Mouse (Mus musculus): Measurements from ENCODE around the gene Hs6st1.
A peak's percentile ranks its signal among the peaks of the same experiment; 100 is the strongest.

Hs6st1 gene

GRCm38 (mm10) chr1:36064861-36065760 lies 3.1 kb upstream of the Hs6st1 start:
- peak; percentile 92 for DNase-seq (ENCODE audit: low read depth)

DNA sequence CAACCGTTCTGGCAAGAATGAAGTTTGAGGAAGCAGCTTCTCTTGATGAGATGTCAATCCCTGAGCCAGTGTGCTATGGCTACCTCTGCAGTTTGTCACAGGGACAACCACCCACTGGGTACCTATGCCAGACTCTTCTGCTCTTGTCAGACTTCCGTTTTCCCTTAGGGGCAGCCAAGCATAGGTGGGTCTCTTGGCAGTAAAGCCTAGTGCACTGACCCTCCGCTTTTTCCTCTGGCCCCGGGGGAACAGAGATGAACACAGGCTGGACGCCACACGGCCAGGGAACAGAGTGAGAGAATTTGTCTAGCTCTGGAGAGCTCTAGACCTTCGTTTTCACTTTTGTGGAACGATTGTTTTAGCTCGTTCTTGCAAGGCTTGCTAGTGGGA lies 2.4 kb upstream of the Hs6st1 start:
- DNase-seq (ENCODE audit: low read depth): no peak

- DNase-seq (ENCODE audit: low read depth): no peak
These were observed 1.8 kb upstream of the Hs6st1 start for GRCm38 (mm10) chr1:36066216-36066980.

GRCm38 (mm10) chr1:36067201-36067600 lies 999 bp upstream of the Hs6st1 start:
- DNase-seq (ENCODE audit: low read depth): no peak

GRCm38 (mm10) chr1:36067611-36068010 lies 589 bp upstream of the Hs6st1 start:
- no peak for DNase-seq (ENCODE audit: low read depth)

DNA sequence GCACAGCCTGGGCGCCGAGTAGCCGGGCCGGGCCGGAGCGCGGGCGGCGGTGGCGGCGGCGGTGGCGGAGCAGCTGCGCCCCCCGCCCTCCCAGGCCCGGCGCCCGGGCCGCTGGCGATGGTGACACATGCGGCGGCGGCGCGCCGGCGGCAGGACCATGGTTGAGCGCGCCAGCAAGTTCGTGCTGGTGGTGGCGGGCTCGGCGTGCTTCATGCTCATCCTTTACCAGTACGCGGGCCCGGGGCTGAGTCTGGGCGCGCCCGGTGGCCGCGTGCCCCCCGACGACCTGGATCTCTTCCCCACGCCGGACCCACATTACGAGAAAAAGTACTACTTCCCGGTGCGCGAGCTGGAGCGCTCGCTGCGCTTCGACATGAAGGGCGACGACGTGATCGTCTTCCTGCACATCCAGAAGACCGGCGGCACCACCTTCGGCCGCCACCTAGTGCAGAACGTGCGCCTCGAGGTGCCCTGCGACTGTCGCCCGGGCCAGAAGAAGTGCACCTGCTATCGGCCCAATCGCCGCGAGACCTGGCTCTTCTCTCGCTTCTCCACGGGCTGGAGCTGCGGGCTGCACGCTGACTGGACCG lies 426 bp downstream of the Hs6st1 start:
- DNase-seq (ENCODE audit: low read depth): peak; percentile 69

- peak; percentile 66 for DNase-seq (ENCODE audit: low read depth)
These were observed 1.1 kb downstream of the Hs6st1 start for GRCm38 (mm10) chr1:36069291-36069771.

- DNase-seq (ENCODE audit: low read depth): peak; percentile 30
These were observed 2.0 kb downstream of the Hs6st1 start for GRCm38 (mm10) chr1:36070190-36070589.

DNA sequence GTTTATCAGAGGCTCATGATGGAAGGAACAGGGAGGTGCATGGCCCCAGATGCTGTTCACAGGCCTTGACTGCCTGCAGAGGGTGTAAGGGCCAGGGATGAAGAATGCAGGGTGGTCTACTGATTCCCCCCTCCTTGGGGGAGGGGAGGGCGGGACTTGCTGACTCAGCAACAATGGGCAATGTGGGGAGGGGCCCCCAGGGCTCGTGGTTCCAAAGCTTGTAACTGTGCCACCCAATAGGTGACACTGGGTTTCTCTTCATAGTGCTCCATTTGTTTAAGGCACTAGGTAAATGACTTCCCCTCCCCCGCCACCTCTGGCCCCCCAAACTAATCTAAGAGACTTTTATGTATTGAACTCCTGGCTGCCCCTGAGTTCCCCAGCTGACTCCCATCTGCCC lies 2.5 kb downstream of the Hs6st1 start:
- DNase-seq (ENCODE audit: low read depth): no peak

- DNase-seq (ENCODE audit: low read depth): peak; percentile 26
These were observed 3.0 kb downstream of the Hs6st1 start for GRCm38 (mm10) chr1:36071176-36071575.

GRCm38 (mm10) chr1:36071611-36072010 lies 3.4 kb downstream of the Hs6st1 start:
- DNase-seq (ENCODE audit: low read depth): no peak

GRCm38 (mm10) chr1:36072588-36073556 lies 4.7 kb downstream of the Hs6st1 start:
- DNase-seq (ENCODE audit: low read depth): no peak

DNA sequence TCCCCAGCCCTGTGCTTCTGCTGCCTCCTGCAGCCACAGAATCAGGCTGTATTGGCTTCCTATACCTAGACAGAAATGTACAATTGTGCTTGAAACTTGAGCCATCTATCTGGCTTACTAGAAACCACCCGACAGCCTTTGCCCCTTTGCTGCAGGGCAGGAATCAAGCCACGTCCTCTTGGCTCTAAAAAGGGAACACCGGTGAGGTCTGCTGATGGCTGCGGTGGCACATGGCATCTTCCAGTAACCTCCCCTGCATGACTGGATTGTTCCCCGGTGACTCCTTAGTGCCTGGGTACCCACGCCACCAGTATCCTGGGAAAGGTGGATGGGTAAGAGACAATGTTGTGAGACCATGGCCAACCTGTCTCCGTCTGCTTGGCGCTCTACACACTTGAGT lies 5.4 kb downstream of the Hs6st1 start:
- no peak for DNase-seq (ENCODE audit: low read depth)

DNA sequence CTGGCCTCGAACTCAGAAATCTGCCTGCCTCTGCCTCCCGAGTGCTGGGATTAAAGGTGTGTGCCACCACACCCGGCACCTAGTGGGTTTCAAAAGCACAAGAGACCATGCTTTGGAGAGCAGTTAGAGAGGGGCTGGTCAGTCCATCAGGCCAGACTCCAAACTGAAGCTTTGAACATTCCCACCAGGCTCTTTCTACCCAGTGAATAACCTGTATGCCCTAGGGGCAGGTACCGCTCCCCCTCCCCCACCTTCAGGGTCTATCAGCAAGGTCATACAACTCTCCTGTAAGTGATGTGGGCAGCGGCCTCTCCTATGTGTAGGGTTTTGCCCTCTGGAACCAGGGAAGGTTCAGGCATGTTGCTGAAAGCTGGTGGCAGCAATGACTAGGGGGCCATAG lies 6.0 kb downstream of the Hs6st1 start:
- no peak for DNase-seq (ENCODE audit: low read depth)

DNA sequence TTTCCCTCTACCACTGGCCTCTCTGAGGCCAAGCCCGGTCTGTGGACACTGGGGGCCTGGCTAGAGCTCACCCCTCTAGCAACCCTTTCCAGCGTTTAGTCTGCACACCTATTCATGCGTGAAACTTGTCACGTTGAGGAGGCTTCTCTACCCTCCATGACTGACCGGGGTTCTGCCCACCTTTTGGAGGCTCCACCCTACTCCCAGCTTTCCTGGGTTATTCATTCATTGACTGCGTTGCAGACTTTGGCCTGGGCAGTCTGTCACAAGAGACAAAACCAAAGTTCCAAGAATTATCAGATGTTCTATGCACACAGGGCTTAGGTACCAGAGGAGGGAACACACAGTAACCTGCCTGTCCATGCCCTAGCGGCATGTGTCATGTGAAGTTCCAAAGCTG lies 6.8 kb downstream of the Hs6st1 start:
- DNase-seq (ENCODE audit: low read depth): no peak

GRCm38 (mm10) chr1:36075652-36076051 lies 7.5 kb downstream of the Hs6st1 start:
- DNase-seq (ENCODE audit: low read depth): no peak

DNA sequence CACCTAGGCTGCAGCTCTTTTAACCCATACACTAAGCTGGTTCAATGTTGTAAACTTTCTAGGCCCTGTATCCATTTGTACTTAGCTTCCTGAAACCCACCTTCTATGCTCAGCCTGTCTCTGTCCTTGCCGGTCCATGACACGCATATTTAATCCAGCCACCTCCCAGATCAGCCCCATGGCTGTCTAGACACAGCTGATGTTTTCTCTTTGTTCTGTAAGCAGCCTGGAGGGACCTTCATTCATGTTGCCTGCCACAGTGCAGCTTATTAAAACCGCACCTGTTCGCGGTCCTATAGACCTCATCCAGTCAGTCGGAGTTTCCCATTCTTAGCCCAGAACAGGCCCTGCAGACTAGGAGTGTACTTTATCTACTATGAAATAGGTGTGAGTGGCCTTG lies 8.9 kb downstream of the Hs6st1 start:
- no peak for DNase-seq (ENCODE audit: low read depth)

- DNase-seq (ENCODE audit: low read depth): no peak
These were observed 10.1 kb downstream of the Hs6st1 start for GRCm38 (mm10) chr1:36078250-36078649.

GRCm38 (mm10) chr1:36079679-36080078 lies 11.5 kb downstream of the Hs6st1 start:
- DNase-seq (ENCODE audit: low read depth): no peak

GRCm38 (mm10) chr1:36080974-36081373 lies 12.8 kb downstream of the Hs6st1 start:
- DNase-seq (ENCODE audit: low read depth): no peak

GRCm38 (mm10) chr1:36082184-36082583 lies 14.0 kb downstream of the Hs6st1 start:
- no peak for DNase-seq (ENCODE audit: low read depth)

All from naive thymus-derived CD4-positive, alpha-beta T cell, adult 2 months (primary cell).